Mouse (Mus musculus) mesoderm, embryonic 11.5 days (tissue): Measurements from ENCODE around the gene Gm19668.
A peak's percentile ranks its signal among the peaks of the same experiment; 100 is the strongest.
"Not testable (repeated sequence)": the region's sequence is repeated elsewhere in the genome, so short reads cannot be mapped to it uniquely, and the experiment has no call there.

Source experiments
- DNase-seq: peaks from one replicate; pipeline ENCODE4 v3.0.0-alpha.2; 2012; ENCODE audit warnings: low read depth, low spot score

The Gm19668 gene

DNA sequence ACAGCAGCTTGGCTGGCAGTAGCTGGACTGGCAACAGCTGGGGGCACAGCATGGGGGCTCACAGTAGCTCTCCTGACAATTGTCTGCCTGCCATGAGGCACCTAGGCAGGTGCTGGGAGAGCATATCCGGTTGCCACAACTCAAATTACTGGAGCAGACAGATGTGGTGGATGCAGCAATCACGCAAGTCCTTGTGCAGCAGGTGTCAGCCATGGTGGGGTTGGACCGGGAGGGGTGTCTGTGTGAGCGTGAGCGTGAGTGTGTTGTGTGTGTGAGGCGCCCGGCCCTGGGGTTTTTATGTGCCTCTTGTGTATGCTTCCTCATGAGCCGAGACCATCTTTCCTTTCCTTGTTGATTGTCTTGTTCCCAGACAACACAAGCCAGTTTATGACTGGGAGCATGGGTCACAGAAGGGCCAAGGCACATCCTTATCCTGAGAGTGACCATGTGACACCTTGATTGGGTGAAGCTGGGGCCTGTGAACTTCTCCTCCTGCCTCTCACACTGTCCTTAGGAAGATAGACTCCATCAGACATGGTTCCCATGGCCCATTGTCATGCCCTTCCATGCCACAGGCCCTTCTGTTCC lies at the start of gene Gm19668:
TSS of gene Gm19668 (minus strand) at position 213 of the 588 bp plus-strand sequence.
- DNase-seq, result peak; percentile 29

DNA sequence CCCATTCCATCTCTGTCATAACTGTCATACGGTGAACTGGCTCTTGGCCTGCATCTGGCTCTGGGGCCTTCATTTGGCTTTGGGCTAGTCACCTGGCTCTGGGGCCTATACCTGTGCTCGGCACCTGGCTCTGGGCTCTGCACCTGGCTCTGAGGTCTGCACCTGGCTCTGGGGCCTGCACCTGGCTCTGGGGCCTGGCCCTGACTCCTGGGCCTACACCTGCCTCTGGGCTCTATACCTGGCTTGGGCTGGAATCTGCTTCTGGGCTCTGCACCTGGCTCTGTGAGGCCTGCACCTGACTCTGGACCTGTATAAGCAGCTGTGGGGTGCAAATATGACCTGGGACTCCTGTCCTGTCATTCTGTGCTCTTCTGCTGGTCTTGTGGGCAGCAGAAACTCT lies 48.6 kb upstream of the Gm19668 start:
- no peak for DNase-seq

DNA sequence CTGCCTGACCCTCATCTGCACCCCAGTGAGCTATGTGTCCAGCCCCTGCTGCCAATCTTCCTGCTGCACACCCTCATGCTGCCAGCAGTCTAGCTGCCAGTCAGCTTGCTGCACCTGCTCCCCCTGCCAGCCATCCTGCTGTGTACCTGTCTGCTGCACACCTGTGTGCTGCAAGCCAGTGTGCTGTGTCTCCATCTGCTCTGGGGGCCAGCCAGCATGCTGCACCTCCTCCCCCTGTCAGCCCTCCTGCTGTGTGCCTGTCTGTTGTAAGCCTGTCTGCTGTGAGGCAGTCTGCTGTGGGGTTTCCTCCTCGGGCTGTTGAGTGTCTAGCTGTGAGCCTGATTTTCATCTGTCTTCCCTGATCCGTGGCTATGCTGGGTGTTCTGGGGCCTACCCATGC lies 48.0 kb upstream of the Gm19668 start:
- no peak for DNase-seq

DNA sequence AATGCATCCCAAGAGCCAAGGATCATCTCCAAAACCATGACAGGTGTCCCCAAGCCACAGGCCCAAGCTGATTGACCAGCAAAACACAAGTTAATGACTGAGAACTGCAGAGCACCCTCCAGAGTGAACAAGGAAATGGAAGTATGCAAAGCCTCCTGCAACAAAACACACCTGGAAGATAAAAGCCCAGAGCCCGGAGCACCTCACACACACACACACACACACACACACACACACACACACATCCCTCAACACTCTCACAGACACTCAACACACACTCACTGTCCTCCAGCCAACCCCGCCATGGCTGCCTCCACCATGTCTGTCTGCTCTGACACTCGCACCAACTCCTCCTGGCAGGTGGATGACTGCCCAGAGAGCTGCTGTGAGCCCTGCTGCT lies 47.6 kb upstream of the Gm19668 start, which contains the start of gene Gm36176:
TSS of gene Gm36176 (plus strand) at position 301 of the 400 bp plus-strand sequence.
- no peak for DNase-seq

DNA sequence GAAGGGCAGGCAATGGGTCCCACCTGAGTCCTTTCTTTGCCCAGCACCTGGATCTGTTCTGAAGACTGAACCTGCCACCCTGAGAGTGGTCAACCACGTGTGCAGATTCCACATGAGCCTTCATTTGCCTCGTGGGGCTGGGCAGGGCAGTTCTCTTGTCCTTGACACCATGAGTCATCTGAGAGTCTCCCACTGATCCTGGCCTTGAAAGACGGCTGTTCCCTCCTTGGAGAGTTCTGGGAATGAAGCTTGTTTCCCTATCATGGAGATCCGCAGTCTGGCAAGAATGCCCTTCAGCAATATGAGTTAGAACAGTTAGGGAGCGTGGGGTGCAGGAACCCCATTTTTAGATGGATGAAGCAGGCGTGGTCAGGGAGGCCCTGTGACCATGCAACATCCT lies 40.1 kb upstream of the Gm19668 start:
- no peak for DNase-seq

DNA sequence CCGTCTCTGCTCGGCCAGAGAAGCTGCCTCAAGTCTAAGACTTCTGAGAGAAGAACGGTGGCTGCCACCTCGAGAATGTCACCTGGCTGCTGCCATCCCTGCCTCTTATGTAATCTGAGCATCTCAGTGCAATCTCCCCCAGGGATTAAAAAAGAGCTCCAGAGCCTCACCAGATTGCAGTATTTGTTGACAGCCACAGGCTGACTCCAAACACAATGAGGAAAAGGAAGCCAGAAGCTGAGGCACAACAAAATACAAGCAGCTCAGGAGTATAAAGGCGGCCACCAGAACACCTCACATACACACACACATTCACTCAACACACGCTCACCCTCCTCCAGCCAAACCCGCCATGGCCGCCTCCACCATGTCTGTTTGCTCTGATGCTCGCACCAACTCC lies 36.7 kb upstream of the Gm19668 start, which contains the start of gene Krtap10-10:
TSS of gene Krtap10-10 (plus strand) at position 301 of the 400 bp plus-strand sequence.
- DNase-seq, result no peak

DNA sequence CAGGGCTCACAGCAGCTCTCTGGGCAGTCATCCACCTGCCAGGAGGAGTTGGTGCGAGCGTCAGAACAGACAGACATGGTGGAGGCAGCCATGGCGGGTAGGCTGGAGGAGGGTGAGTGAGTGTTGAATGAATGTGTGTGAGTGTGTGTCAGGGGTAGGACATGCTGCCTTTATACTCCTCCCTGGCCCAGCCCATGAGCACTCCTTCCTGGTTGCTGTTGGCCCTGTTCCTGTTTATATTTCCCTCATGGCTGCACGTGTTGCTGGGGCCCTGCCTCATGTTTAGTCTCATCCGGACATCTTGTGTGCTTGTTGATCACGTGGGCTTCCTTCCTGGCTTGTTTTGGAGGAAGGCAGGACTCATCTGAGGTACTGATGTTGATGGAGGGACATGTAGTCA lies 28.0 kb upstream of the Gm19668 start, which contains the start of gene Krtap10-4:
TSS of gene Krtap10-4 (minus strand) at position 145 of the 400 bp plus-strand sequence.
- no peak for DNase-seq

DNA sequence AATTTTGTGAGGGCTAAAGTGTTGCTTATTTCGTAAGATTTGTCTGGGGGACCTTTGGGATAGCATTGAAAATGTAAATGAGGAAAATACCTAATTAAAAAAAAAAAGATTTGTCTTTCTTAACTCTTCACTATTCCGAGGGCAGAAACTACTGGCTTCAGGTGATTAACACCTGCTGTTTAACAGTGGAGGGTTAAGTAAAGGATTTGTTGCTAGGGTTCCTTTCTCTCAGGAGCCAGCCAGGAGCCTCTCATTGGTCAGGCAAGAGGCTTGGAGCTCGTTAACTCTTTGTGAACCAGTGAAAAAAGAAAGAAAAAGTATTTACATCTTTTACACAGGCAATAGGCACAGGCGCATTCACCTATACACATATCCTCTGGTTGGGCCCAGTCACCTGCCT lies 20.3 kb upstream of the Gm19668 start:
- no peak for DNase-seq

DNA sequence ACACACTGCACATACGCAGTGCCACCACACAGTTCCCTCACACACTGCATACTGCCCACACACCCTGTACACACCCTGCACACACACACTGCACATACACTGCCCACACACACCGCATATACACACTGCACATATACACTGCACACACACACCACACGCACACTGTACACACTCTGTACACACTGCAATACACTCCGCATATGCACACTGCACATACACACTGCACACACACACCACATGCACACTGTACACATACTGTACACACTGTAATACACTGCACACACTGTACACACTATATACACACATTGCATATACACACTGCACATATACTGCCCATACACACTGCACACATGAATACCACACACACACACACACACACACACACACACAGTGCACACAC lies 19.6 kb upstream of the Gm19668 start:
- no peak for DNase-seq

DNA sequence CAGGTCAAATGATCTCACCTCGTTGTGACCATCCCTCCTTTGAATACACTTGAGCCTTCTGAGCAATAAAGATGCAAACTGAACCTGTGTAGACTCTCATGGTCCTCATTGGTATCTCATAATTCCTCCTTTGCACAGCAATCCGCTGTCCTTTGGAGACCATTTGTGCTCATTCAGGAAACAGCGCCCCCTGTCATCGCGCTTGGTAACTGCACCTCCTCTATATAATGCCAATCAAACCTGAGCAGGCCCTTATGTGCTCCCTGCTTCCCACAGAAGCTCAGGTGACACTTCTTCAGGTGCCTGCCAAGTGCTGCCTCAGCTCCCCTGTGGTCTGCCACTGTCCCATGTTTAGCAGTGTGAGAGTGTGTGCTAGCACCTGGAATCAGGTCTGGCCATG lies 16.6 kb upstream of the Gm19668 start:
- peak; percentile 41 for DNase-seq

DNA sequence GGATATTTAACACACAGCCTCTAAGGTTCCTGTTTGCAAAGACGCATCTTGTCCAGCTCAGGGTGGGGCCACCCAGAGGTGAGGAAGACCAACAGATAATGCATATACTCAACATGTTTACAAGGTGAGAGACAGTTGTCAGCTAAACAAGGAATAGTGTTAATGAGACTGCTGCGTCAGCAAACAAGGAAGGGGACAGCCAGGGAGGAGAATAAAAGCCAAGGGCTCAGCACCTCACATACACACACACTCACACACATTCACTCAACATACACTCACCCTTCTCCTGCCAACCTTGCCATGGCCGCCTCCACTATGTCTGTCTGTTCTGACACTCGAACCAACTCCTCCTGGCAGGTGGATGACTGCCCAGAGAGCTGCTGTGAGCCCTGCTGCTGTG lies 15.4 kb upstream of the Gm19668 start, which contains the start of gene Gm2696:
TSS of gene Gm2696 (plus strand) at position 301 of the 400 bp plus-strand sequence.
- DNase-seq, result no peak

DNA sequence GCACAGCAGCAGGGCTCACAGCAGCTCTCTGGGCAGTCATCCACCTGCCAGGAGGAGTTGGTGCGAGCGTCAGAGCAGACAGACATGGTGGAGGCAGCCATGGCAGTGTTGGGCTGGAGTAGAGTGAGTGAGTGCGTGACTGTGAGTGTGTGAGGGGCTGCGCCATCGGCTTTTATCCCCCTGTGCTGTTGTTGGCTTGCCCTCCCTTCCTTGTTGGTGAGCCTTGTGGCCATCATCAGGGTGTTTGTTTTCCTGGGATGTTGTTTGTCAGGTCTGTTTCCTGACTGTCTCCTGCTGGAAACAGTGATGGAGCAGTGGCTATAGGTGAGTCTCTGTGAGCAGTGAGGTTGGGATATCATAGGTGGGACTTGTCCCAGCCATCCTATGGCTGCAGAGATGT lies 12.8 kb upstream of the Gm19668 start, which contains the start of gene Gm9507:
TSS of gene Gm9507 (minus strand) at position 101 of the 400 bp plus-strand sequence.
- DNase-seq, result no peak

DNA sequence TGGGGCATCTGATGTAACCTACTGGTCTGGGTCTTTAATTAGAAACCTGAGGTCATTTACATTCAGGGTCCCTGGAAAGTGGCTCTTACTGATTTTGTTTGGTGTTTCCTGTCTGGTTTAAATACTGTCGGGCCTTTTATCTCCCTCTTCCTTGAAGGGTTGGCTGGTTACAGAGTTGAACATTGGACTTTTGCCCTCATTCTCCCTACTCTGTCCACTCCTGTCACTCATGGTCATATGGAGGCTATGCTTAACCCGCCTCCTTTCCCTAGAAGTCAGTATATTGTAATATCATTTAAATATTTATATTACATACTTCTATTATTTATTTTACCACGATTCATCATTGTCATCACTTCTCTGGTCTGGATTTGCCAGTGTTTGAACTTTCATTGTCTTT lies 5.2 kb upstream of the Gm19668 start:
- DNase-seq, result no peak

DNA sequence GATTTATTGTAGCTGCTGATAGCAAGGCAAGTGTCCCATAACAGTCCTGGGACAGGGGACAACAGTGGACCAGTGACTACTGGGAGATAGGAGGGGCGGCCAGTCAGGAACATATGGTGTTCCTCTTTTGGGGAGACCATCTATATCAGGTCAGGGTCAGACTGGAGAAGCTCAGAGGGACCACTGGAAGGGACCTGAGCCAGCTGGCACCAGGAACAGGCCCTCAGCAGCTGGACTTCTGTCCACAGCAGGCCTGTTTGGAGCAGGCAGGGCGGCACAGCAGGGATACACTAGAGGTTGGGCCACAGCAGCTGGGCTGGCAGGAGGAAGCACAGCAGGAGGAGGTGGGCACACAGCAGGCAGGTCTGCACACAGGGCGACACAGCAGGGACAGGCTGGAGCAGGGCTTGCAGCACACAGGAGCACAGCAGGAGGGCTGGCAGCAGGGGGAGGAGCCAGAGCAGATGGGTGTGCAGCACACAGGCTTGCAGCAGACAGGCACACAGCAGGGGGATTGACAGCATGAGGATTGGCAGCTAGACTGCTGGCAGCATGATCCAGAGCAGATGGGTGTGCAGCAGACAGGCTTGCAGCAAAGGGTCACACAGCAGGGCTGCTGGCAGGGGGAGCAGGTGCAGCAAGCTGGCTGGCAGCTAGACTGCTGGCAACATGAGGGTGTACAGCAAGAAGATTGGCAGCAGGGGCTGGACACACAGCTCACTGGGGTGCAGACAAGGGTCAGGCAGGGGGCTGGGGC lies 591 bp downstream of the Gm19668 start:
- DNase-seq, result peak; percentile 16

DNA sequence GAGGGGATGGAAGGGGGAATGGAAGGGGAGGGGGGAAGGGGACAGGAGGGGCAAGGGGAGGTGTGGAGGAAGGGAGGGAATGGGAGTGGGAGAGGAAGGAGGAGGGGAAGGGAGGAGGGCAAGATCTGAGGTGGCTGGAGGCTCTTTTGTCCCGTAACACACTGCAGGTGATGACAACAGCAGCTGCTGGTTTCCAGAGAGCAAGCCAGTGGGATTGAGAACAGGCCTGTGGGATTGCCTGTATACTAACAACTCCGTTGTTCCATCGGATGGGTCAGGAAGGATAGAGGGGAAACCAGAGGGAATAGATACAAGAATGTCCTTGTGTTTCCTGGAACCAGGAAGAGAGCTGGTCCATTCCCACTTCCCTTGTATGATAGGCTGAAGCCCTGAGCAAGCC lies 1.3 kb downstream of the Gm19668 start:
- no peak for DNase-seq

DNA sequence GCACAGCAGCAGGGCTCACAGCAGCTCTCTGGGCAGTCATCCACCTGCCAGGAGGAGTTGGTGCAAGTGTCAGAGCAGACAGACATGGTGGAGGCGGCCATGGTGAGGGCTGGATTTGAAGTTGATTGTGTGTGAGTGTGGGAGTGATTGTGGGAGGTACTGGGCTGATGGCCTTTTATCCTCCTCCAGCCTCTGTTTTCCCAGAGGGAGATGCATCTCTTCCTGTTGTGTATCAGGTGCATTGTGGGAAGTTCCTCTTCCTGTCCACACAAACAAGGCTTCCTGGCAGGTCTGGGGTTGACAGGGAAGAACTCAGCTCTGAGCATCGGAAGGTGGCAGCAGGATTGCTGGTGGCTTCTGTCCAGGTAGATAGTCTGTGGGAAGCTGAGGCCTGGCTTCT lies 4.0 kb downstream of the Gm19668 start, which contains the start of gene Gm9639:
TSS of gene Gm9639 (minus strand) at position 101 of the 400 bp plus-strand sequence.
- DNase-seq, result no peak

DNA sequence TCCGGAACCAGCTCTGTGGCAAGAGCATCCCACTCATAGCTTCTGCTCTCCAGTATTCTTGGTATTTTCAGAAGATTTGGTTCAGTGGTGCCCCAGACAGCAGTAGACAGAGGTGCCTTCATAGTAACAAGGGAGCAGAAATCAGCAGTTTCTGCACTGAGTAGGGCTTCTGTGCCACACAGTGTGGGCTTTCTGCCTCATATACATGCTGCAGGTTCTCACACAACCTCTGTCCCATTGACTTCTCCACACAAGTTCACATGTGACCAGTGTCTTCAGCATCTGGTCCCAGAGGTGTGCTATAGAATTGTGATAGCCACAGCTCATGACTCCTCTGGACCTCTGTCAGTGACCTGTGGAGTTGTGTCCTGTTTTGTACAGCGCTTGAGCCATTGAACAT lies 10.3 kb downstream of the Gm19668 start:
- DNase-seq, result no peak

DNA sequence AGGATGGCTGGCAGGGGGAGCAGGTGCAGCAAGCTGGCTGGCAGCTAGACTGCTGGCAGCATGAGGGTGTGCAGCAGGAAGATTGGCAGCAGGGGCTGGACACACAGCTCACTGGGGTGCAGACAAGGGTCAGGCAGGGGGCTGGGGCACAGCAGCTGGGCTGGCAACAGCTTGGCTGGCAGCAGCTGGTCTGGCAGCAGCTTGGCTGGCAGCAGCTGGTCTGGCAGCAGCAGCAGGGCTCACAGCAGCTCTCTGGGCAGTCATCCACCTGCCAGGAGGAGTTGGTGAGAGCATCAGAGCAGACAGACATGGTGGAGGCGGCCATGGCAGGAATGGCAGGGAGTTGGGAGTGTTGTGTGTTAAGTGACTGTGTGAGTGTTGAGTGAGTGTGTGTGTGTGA lies 11.1 kb downstream of the Gm19668 start, which contains the start of gene Gm7137:
TSS of gene Gm7137 (minus strand) at position 325 of the 400 bp plus-strand sequence.
- not testable (repeated sequence) for DNase-seq

DNA sequence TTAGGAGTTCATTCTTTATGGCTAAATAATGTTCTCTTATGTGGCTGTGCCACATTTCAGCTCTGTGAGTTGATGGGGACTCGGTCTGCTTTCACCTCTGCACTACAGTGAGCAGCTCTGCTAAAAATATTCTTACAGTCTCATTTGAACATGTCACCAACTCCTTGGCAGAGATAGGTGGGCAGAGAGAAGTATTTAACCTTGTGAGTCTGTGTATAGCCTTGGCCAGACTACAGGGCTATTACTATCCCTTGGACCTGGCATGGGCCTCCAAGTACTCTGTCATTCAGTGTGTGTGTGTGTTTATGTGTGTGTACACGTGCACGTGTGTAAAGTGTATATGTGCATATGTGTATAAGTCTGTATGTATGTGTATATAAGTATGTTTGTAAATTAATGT lies 15.5 kb downstream of the Gm19668 start:
- not testable (repeated sequence) for DNase-seq

DNA sequence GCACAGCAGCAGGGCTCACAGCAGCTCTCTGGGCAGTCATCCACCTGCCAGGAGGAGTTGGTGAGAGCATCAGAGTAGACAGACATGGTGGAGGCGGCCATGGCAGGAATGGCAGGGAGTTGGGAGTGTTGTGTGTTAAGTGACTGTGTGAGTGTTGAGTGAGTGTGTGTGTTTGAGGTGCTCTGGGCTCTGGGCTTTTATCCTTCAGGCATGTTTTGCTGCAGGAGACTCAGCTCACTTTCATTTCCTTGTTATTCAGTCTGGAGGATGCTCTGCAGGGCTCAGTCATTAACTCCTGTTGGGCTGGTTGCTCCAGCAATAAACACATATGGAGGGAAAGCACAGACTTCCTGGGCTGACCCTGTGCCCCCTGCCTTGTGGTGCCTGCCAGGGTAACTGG lies 16.5 kb downstream of the Gm19668 start, which contains the start of gene Gm3250:
TSS of gene Gm3250 (minus strand) at position 101 of the 400 bp plus-strand sequence.
- not testable (repeated sequence) for DNase-seq

DNA sequence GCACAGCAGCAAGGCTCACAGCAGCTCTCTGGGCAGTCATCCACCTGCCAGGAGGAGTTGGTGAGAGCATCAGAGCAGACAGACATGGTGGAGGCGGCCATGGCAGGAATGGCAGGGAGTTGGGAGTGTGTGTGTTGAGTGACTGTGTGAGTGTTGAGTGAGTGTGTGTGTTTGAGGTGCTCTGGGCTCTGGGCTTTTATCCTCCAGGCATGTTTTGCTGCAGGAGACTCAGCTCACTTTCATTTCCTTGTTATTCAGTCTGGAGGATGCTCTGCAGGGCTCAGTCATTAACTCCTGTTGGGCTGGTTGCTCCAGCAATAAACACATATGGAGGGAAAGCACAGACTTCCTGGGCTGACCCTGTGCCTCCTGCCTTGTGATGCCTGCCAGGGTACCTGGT lies 22.1 kb downstream of the Gm19668 start, which contains the start of gene Gm7138:
TSS of gene Gm7138 (minus strand) at position 101 of the 400 bp plus-strand sequence.
- DNase-seq, result not testable (repeated sequence)

DNA sequence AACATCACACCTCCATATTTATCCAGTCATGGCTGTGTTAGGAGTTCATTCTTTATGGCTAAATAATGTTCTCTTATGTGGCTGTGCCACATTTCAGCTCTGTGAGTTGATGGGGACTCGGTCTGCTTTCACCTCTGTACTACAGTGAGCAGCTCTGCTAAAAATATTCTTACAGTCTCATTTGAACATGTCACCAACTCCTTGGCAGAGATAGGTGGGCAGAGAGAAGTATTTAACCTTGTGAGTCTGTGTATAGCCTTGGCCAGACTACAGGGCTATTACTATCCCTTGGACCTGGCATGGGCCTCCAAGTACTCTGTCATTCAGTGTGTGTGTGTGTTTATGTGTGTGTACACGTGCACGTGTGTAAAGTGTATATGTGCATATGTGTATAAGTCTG lies 26.8 kb downstream of the Gm19668 start:
- not testable (repeated sequence) for DNase-seq
